Mouse (Mus musculus): ENCODE measurements at regions not wholly inside any gene's neighbourhood (a gene's known extent, or its start where the extent isn't known, plus 50 kb on each side); places are given as distances from the start of the nearest gene placed in this dataset.
A peak's percentile ranks its signal among the peaks of the same experiment; 100 is the strongest.

GRCm38 (mm10) chr13:91274131-91274530 is 50.4 kb upstream of the Atg10 start:
- peak in 1 of 2 experiments; percentile 7 for DNase-seq (ENCODE audit: low spot score in 2 of 2)

- peak in 1 of 2 experiments; percentile 6 for DNase-seq (ENCODE audit: low spot score in 2 of 2)
Observed at GRCm38 (mm10) chr13:91274615-91275014, 50.8 kb upstream of the Atg10 start.

GRCm38 (mm10) chr13:91279487-91279886 is 55.7 kb upstream of the Atg10 start:
- DNase-seq (ENCODE audit: low spot score in 2 of 2), result no peak

GRCm38 (mm10) chr13:91295552-91296170 is 71.9 kb upstream of the Atg10 start:
- no peak for DNase-seq (ENCODE audit: low spot score in 2 of 2)

- DNase-seq (ENCODE audit: low spot score in 2 of 2), result no peak
Observed at GRCm38 (mm10) chr13:91296521-91297160, 72.9 kb upstream of the Atg10 start.

- DNase-seq (ENCODE audit: low spot score in 2 of 2), result no peak
Observed at GRCm38 (mm10) chr13:91301849-91302248, 78.1 kb upstream of the Atg10 start.

- DNase-seq (ENCODE audit: low spot score in 2 of 2), result no peak
Observed at GRCm38 (mm10) chr13:91305697-91306405, 82.1 kb upstream of the Atg10 start.

- DNase-seq (ENCODE audit: low spot score in 2 of 2), result no peak
Observed at GRCm38 (mm10) chr13:91306545-91306944, 82.8 kb upstream of the Atg10 start.

- no peak for DNase-seq (ENCODE audit: low spot score in 2 of 2)
Observed at GRCm38 (mm10) chr13:91312905-91313571, 89.3 kb upstream of the Atg10 start.

GRCm38 (mm10) chr13:91322331-91322730 is 98.6 kb upstream of the Atg10 start:
- no peak for DNase-seq (ENCODE audit: low spot score in 2 of 2)

- no peak for DNase-seq (ENCODE audit: low spot score in 2 of 2)
Observed at GRCm38 (mm10) chr13:91326834-91327233, 103.1 kb upstream of the Atg10 start.

- no peak for DNase-seq (ENCODE audit: low spot score in 2 of 2)
Observed at GRCm38 (mm10) chr13:91334283-91334682, 110.5 kb upstream of the Atg10 start.

- no peak for DNase-seq (ENCODE audit: low spot score in 2 of 2)
Observed at GRCm38 (mm10) chr13:91344139-91344538, 115.9 kb upstream of the Ssbp2 start.

- DNase-seq (ENCODE audit: low spot score in 2 of 2), result no peak
Observed at GRCm38 (mm10) chr13:91348489-91349083, 111.5 kb upstream of the Ssbp2 start.

GRCm38 (mm10) chr13:91352311-91352710 is 107.8 kb upstream of the Ssbp2 start:
- no peak for DNase-seq (ENCODE audit: low spot score in 2 of 2)

- DNase-seq (ENCODE audit: low spot score in 2 of 2), result no peak
Observed at GRCm38 (mm10) chr13:91356516-91356915, 103.6 kb upstream of the Ssbp2 start.

- DNase-seq (ENCODE audit: low spot score in 2 of 2), result no peak
Observed at GRCm38 (mm10) chr13:91360121-91360520, 100.0 kb upstream of the Ssbp2 start.

GRCm38 (mm10) chr13:91365270-91365952 is 94.7 kb upstream of the Ssbp2 start:
- DNase-seq (ENCODE audit: low spot score in 2 of 2), result peak; percentile 78 to 84

GRCm38 (mm10) chr13:91366540-91366939 is 93.5 kb upstream of the Ssbp2 start:
- no peak for DNase-seq (ENCODE audit: low spot score in 2 of 2)

GRCm38 (mm10) chr13:91367896-91368556 is 92.1 kb upstream of the Ssbp2 start:
- no peak for DNase-seq (ENCODE audit: low spot score in 2 of 2)

GRCm38 (mm10) chr13:91368664-91369063 is 91.4 kb upstream of the Ssbp2 start:
- no peak for DNase-seq (ENCODE audit: low spot score in 2 of 2)

Data from frontal cortex, postnatal 25 days (tissue).